Mouse (Mus musculus) macrophage (primary cell): ENCODE data around the gene Kcnd2. TPM values are rescaled to one million over a fixed set of nuclear protein-coding genes. Genes with fewer than 3 reads are reported as not detected.

ENCODE experiments used
- H3K27ac ChIP-seq: fragments of 350-480 bp; formaldehyde crosslinking; 2 replicates; pipeline ENCODE4 v1.9.0; 2021
- H3K36me3 ChIP-seq: fragments of 350-480 bp; formaldehyde crosslinking; 2 replicates; pipeline ENCODE4 v1.9.0; 2021; ENCODE audit errors: inconsistent target
- H3K4me3 ChIP-seq: fragments of 350-480 bp; formaldehyde crosslinking; 2 replicates; pipeline ENCODE4 v1.9.0; 2021; ENCODE audit errors: inconsistent target
- H3K79me2 ChIP-seq: fragments of 350-480 bp; formaldehyde crosslinking; 2 replicates; pipeline ENCODE4 v1.9.0; 2021; ENCODE audit errors: inconsistent target
- WGBS: methylation state at CpG from one replicate; pipeline ENCODE4 v1.1.7; 2026; ENCODE audit warnings: inconsistent platforms; ENCODE audit not compliant: missing documents; 5-methylcytosine and 5-hydroxymethylcytosine counted together
- polyA plus RNA-seq: library from polyadenylated mRNA; stranded (reverse); fragments of 250-400 nt; gene quantifications from 3 replicates; pipeline ENCODE4 v1.2.4, GENCODE M21; 2018; ENCODE audit warnings: inconsistent platforms

Gene Kcnd2
- polyA plus RNA-seq, 1 experiment from 2014 or later = not detected

DNA sequence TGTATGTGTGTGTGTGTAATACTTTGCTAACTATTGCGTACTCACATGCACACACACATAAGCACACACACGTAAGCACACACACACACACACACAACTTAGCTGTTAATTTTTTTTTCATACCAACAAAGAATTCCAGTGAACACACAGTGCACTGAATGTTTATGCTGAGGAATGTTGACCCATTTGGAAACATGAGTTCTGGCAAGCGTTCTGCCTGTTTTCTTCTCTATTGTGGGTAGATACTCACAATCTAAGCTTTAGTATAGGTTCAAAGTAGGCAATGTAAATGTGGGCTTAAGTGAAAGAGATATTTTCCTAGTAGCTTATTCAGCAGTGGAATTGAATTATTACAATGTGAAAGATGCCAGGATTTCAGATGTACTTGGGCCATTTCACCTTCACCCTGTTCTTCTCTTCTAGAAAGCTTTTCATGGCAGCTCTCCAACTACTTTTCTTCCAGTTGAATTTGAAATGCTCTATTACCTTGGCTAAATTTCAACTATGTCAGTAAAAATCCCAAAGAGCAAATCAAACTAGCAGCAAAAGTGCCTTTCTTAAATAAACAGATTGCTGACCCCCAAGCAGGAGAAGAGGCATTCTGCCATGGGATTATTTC, 295.4 kb downstream of the Kcnd2 start:
- no peaks in the 10 kb centered on the region for H3K36me3 ChIP-seq
- H3K79me2 ChIP-seq = no peaks in the 10 kb centered on the region
- WGBS = 92% methylated on average over 2 of the region's 3 CpGs
- no peak overlapping the region for H3K4me3 ChIP-seq
- H3K27ac ChIP-seq = no peak overlapping the region

GRCm38 (mm10) chr6:21520351-21520750, 305.0 kb downstream of the Kcnd2 start:
- Histone ChIP-seq H3K36me3 (no peaks in the 10 kb centered on the region), H3K27ac (no peak overlapping the region), H3K4me3 (no peak overlapping the region), H3K79me2 (no peaks in the 10 kb centered on the region)
- 75% methylated on average over 1 of the region's 1 CpGs for WGBS

DNA sequence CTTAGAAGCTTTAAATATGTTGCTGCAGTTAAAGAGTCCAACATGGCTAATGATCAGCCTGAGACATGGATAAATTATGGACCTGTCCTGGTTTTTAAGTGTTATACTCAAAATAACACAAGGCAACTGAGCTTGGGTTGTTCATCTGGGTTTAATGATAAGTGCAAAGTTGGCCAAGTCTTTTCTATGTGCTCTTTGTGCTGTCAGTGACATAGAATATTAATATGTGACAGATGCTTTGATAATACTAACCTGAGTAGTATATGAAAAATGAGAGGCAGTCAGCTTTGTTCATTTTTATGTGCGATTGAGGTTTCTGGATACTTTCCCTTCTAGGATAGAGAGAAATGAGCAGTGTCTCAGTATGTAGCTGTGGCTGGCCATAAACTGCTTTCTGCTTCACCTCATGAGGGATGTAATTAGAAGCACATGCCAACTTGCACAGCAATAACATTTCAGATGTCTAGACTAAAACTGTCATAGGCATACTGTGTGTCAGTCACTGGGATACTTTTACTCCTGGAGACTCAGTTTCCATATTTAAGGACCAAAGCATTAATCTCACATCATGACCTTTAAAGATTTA, 312.3 kb downstream of the Kcnd2 start:
- WGBS = 100% methylated on average over 1 of the region's 1 CpGs

GRCm38 (mm10) chr6:21534009-21534408, 318.7 kb downstream of the Kcnd2 start:
- Histone ChIP-seq H3K36me3 (no peaks in the 10 kb centered on the region), H3K4me3 (no peak overlapping the region), H3K27ac (no peak overlapping the region), H3K79me2 (no peaks in the 10 kb centered on the region)
- WGBS = 75% methylated on average over 2 of the region's 2 CpGs

More for the DNA sequence above, 312.3 kb downstream of the Kcnd2 start:
- H3K36me3 ChIP-seq = no peaks in the 10 kb centered on the region
- H3K79me2 ChIP-seq = no peaks in the 10 kb centered on the region
- H3K4me3 ChIP-seq = no peak overlapping the region
- H3K27ac ChIP-seq = no peak overlapping the region

DNA sequence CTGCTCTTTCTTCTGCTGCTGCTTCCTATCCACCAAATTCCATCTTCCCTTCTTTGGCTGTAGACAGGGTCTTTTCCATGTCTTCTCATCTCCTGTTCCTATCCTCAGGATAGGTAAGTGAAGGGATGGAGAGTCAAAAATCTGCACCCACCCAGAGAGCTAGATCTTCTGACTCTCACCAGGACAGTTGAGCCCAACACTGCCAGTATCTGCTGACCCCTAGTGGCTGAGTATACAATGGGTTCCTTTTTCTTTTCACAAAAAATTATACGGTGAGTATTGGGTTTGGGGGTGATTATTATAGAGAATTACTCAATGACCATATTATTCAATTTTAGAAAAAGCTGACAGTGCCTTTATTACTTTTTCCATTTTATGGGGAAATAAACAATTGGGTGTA, 319.5 kb downstream of the Kcnd2 start:
- Histone ChIP-seq H3K27ac (no peak overlapping the region), H3K36me3 (no peaks in the 10 kb centered on the region), H3K4me3 (no peak overlapping the region), H3K79me2 (no peaks in the 10 kb centered on the region)
- WGBS = 40% methylated on average over 1 of the region's 1 CpGs

DNA sequence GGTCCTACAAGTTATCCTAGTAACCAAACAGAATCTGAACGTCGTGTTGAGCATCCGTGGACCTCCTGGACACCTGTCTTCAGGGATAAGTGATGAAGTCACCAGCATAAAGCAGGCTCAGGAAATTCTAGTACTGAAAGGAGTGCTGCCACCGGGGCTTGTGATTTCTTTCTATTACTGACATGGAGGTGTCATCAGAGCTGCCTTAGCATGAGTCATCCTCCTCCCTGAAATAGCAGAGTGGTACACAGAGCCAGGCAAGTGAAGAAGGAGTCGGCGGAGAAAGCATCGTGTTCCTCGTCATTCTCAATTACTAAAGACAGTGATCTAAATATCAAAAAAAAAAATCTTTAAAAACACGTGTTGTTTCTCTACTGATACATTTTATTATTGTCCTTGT, 336.2 kb downstream of the Kcnd2 start:
- H3K27ac ChIP-seq = no peak overlapping the region
- 80% methylated on average over 9 of the region's 9 CpGs for WGBS
- no peak overlapping the region for H3K4me3 ChIP-seq
- H3K36me3 ChIP-seq = no peaks in the 10 kb centered on the region
- no peaks in the 10 kb centered on the region for H3K79me2 ChIP-seq

DNA sequence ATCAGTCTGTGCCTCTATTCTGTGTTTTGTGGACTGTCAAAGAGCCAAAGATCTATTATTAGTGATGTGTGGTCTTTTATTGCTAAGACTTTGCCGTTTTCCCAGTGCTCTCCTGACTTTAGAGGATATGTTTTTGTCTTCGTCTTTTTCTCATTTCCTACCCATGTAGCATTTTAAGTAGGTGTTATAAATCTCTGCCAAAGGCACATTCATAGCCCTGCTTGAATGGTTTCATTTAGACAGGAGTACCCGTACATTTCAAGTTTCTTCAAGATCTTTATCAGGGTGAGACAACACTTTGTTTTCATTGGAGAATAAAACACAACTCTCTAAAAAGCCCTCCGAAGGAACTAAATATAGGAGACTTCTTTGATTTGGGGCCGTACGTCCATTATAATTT, 355.7 kb downstream of the Kcnd2 start:
- Histone ChIP-seq H3K4me3 (no peak overlapping the region), H3K27ac (no peak overlapping the region), H3K36me3 (no peaks in the 10 kb centered on the region), H3K79me2 (no peaks in the 10 kb centered on the region)
- WGBS = 69% methylated on average over 6 of the region's 6 CpGs

DNA sequence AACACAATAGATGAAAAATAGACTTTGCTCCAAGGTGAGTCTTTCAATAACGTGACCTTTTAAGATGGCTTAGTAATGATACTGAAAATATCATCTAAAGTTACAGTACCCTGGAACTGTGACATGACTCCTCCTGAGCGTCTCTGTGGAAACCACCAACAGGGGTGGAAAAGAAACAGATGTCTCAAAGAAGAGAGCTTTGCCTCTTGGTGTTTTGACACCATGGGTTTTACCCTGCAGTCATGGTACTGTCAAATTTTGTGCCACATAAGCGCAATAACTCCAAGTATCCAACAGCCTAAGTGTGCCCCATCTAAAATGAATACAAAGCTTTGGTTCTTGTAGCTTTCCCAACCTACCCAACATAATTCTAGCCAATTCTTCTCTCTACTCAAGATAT, 374.9 kb downstream of the Kcnd2 start:
- Histone ChIP-seq H3K79me2 (no peaks in the 10 kb centered on the region), H3K4me3 (no peak overlapping the region), H3K27ac (no peak overlapping the region), H3K36me3 (no peaks in the 10 kb centered on the region)
- 87% methylated on average over 3 of the region's 3 CpGs for WGBS

DNA sequence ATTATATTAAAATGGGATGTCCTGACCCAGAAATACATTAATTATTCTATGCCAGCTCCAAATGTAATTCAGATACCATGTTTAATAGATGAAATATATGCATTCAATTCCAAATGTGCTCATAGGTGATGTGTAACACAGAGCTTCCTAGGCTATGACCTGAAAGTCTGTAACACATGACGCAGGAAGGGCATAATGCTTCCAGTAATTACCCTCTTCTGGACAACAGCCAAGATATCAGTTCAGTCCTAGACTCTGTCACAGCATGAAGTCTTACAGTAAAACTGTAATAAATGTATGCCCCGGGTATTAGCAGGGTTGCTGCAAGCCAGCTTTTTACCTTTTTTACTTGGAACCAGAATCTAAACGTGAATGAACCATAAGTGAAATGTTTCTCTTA, 382.1 kb downstream of the Kcnd2 start:
- 93% methylated on average over 3 of the region's 3 CpGs for WGBS
- Histone ChIP-seq H3K27ac (no peak overlapping the region), H3K36me3 (no peaks in the 10 kb centered on the region), H3K79me2 (no peaks in the 10 kb centered on the region), H3K4me3 (no peak overlapping the region)

GRCm38 (mm10) chr6:21609381-21610059, 394.2 kb downstream of the Kcnd2 start:
- H3K36me3 ChIP-seq = no peaks in the 10 kb centered on the region
- WGBS = 84% methylated on average over 7 of the region's 7 CpGs
- H3K4me3 ChIP-seq = no peak overlapping the region
- H3K27ac ChIP-seq = no peak overlapping the region
- no peaks in the 10 kb centered on the region for H3K79me2 ChIP-seq

DNA sequence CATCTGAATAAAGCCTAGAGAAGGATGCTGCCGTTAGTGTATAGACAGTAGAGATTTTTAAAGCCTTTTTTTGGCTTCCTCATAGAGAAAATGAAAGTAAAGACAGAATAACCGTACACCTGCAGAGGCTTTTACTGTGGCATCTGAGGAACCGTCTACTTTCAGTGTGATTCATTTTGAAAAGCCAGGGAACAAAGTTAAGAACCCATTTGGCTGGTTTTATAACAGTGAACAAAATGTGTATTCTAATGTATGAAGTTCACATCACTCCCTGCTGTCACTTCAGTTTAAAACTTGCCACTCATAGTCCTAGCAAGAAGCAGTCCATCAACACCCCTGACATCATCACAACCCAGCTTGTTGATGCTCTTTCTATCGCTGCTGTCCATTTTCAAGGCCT, 414.7 kb downstream of the Kcnd2 start:
- Histone ChIP-seq H3K36me3 (no peaks in the 10 kb centered on the region), H3K79me2 (no peaks in the 10 kb centered on the region), H3K4me3 (no peak overlapping the region), H3K27ac (no peak overlapping the region)
- WGBS = 94% methylated on average over 4 of the region's 4 CpGs

DNA sequence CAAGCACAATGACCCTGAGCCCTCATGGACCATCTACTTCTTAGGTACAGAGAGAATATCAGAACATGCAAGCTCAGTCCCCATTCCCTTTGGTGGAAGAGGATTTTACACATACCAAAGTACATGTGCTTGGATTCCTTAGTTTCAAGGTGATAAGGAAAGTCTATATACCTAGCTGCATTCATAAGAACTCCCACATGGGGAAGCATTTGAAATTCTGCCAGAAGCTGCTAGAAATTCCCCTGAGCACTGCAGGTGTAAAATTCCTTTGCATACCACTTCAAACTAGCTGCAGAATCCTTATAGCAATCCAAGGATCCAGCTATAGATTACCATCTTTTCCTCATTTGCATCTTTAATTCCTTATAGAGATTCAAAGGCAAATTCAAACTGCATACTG, 440.4 kb downstream of the Kcnd2 start:
- H3K36me3 ChIP-seq = no peaks in the 10 kb centered on the region
- no peaks in the 10 kb centered on the region for H3K79me2 ChIP-seq
- H3K27ac ChIP-seq = no peak overlapping the region
- H3K4me3 ChIP-seq = no peak overlapping the region

DNA sequence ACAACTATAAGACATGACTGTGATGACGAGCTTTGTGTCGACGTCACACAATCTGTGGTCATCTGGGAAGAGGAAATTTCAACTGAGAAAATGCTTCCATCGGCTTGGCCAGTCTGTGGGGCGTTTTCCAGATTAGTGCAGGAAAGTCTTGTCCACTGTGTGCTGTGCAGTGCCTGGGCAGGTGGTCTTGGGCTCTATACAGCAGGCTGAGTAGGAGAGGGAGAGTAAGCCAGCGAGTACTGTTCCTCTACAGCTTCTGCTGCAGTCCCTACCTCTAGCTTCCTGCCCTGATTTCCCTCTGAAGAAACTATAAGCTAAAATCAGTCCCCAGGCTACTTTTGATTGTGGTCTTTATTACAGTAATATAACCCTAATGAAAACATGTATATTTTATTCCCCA, 448.8 kb downstream of the Kcnd2 start:
- Histone ChIP-seq H3K27ac (no peak overlapping the region), H3K4me3 (no peak overlapping the region), H3K79me2 (no peaks in the 10 kb centered on the region), H3K36me3 (no peaks in the 10 kb centered on the region)
- 73% methylated on average over 6 of the region's 6 CpGs for WGBS

DNA sequence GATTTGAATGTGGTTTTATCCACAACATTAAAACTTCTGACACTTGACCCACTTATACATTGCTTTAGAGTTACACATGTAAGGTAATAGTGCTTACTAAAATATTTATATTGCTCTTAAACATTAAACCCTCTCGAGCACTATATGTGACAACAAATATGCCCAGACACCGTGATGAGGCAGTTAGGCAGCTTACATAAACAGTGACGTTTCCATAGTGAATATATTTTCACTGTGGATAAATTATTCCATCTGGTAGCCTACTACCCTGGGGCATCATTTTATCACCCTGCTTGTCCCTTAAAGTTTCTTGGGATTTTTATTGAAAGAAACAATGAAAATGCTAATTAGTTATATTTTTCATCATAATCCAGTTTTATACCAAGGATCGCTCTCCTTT, 449.3 kb downstream of the Kcnd2 start:
- WGBS = 95% methylated on average over 4 of the region's 4 CpGs
- no peaks in the 10 kb centered on the region for H3K79me2 ChIP-seq
- H3K36me3 ChIP-seq = no peaks in the 10 kb centered on the region
- H3K27ac ChIP-seq = no peak overlapping the region
- no peak overlapping the region for H3K4me3 ChIP-seq

DNA sequence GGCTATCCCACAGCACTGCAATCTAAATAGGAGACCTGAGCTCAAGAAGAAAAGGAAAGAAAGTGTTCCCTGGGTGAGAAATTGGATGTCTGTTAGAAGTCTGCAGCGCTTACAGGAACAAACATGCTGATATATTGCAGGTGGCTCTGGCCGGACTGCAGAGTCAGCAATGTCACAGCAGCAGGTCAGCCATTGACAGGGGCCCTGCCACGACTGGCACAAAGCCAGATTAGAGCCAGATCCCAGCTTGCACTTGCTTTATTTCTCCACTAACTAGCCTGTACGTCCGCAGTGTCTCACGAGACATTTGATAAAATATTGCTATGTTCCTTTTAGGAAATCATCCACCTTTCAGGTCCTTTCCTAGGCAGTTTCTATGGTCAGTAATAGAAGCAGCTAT, 468.9 kb downstream of the Kcnd2 start:
- WGBS = 80% methylated on average over 6 of the region's 6 CpGs
- Histone ChIP-seq H3K79me2 (no peaks in the 10 kb centered on the region), H3K27ac (no peak overlapping the region), H3K4me3 (no peak overlapping the region), H3K36me3 (no peaks in the 10 kb centered on the region)
